Mouse (Mus musculus): ENCODE data around the gene Gm13078. TPM values are rescaled to one million over a fixed set of nuclear protein-coding genes. Genes with fewer than 3 reads are reported as not detected.

The Gm13078 gene
- total RNA-seq (2014; fragmentation: Nextera tagmentation), result not detected in 2 replicates
- not detected in 2 replicates for total RNA-seq (2017)
- not detected in 2 replicates for polyA plus RNA-seq (2012)

DNA sequence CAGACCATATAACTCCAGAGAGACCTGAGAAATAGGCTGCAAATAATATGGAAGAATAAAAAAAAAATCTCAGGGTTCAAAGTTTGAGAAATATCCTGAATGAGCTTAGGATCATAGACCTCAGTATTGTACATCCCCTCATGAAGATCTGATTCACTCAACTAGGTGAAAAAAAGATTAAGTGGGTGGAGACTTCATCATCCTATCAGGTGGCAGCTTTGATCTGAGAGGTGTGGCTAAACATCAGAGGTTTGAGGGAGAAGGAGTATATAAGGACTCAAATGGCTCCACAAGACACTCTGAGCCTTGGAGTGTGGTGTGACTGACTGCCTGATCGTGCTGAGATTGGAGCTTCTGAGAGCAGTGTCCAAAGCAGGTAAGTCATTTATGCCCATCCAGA is at the start of gene Gm13078:
Gm13078 (plus strand) TSS at position 301 of the 400 bp plus-strand sequence.
- H3K4me3 ChIP-seq (ENCODE audit: low read depth, low read length), result no peak within 1 kb of the TSS
- peaks cover 2% of the 10 kb centered on the region; the same call in 1 of the 2 replicates for H3K9me3 ChIP-seq (replicated peaks)
- no peaks in the 10 kb centered on the region for H3K36me3 ChIP-seq (replicated peaks)
- H3K4me1 ChIP-seq (ENCODE audit: insufficient read depth, low read depth, low read length), result no peaks in the 10 kb centered on the region
- ATAC-seq (ENCODE audit: extremely low read depth, insufficient number of reproducible peaks, low FRiP score, poor library complexity, severe bottlenecking) (no peak), DNase-seq (ENCODE audit: low spot score) (no peak)
- TF ChIP-seq GATA2 (IDR thresholded peaks at IDR 0.05; ENCODE audit: borderline replicate concordance, low read depth, low read length), result no peak
- TF ChIP-seq CTCF (IDR thresholded peaks at IDR 0.05; ENCODE audit: low read depth, low read length), result no peak
- TF ChIP-seq GATA1 (IDR thresholded peaks at IDR 0.05; ENCODE audit: borderline replicate concordance, low read length), result no peak
- TF ChIP-seq TAL1 (conservative IDR thresholded peaks at IDR 0.05; ENCODE audit: low read depth, low read length), result no peak
- H3K27me3 ChIP-seq (ENCODE audit: insufficient read depth, low read length), result no peaks in the 10 kb centered on the region

DNA sequence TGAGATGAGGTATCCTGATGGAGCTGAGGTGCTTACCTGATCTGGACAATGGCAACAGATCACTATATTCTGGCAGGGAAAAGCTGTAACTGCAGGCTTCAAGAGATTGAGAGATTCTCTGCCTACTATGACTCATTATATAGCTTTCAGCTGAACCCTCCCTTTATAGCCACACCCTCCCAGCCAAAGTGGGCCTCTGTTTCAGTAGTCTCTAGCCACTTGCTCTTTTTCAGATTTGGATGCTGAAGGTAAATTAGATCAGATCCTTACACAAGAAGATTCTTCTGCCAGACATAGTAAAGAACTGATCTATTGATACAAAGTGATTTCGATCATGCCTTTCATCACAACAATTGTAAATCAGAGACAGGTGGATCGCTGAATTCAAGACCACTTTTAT is 16.6 kb upstream of the Gm13078 start, which contains the start of gene Gm13089:
Gm13089 (minus strand) TSS at position 101 of the 400 bp plus-strand sequence.
- H3K4me3 ChIP-seq (ENCODE audit: low read depth, low read length), result no peak within 1 kb of the TSS
- DNase-seq (ENCODE audit: low spot score), result no peak
- H3K27me3 ChIP-seq (ENCODE audit: insufficient read depth, low read length), result no peaks in the 10 kb centered on the region
- TF ChIP-seq CTCF (IDR thresholded peaks at IDR 0.05; ENCODE audit: low read depth, low read length), result no peak
- no peak for TF ChIP-seq TAL1 (conservative IDR thresholded peaks at IDR 0.05; ENCODE audit: low read depth, low read length)
- no peak for TF ChIP-seq GATA2 (IDR thresholded peaks at IDR 0.05; ENCODE audit: borderline replicate concordance, low read depth, low read length)
- TF ChIP-seq POLR2AphosphoS5 (IDR thresholded peaks at IDR 0.05; ENCODE audit: insufficient replicate concordance, low read depth, low read length), result no peak
- no peak for TF ChIP-seq GATA1 (IDR thresholded peaks at IDR 0.05; ENCODE audit: borderline replicate concordance, low read length)
- ATAC-seq (ENCODE audit: extremely low read depth, insufficient number of reproducible peaks, low FRiP score, poor library complexity, severe bottlenecking), result no peak
- H3K4me1 ChIP-seq (ENCODE audit: insufficient read depth, low read depth, low read length), result no peaks in the 10 kb centered on the region
- H3K9me3 ChIP-seq (replicated peaks), result peaks cover 6% of the 10 kb centered on the region
- no peaks in the 10 kb centered on the region for H3K36me3 ChIP-seq (replicated peaks)

Other genes starting within 250 kb of the Gm13078 start
- not detected in 2 replicates for gene Gm13043, start 208.1 kb upstream of the Gm13078 start, total RNA-seq (2014; fragmentation: Nextera tagmentation)
- gene Gm13043, start 208.1 kb upstream of the Gm13078 start, total RNA-seq (2017), result not detected in 2 replicates
- gene Gm13043, start 208.1 kb upstream of the Gm13078 start, polyA plus RNA-seq (2012), result not detected in 2 replicates
- gene Gm13040, start 183.5 kb upstream of the Gm13078 start, total RNA-seq (2014; fragmentation: Nextera tagmentation), result not detected in 2 replicates
- 0.12 TPM in 1 of 2 replicates, not detected in the other for gene Gm13040, start 183.5 kb upstream of the Gm13078 start, total RNA-seq (2017)
- not detected in 2 replicates for gene Gm13040, start 183.5 kb upstream of the Gm13078 start, polyA plus RNA-seq (2012)
- not detected in 2 replicates for gene BC080695, start 167.8 kb upstream of the Gm13078 start, total RNA-seq (2014; fragmentation: Nextera tagmentation)
- gene BC080695, start 167.8 kb upstream of the Gm13078 start, total RNA-seq (2017), result not detected in 2 replicates
- not detected in 2 replicates for gene BC080695, start 167.8 kb upstream of the Gm13078 start, polyA plus RNA-seq (2012)
- gene Gm13057, start 167.7 kb upstream of the Gm13078 start, total RNA-seq (2014; fragmentation: Nextera tagmentation), result not detected in 2 replicates
- gene Gm13057, start 167.7 kb upstream of the Gm13078 start, total RNA-seq (2017), result not detected in 2 replicates
- not detected in 2 replicates for gene Gm13057, start 167.7 kb upstream of the Gm13078 start, polyA plus RNA-seq (2012)
- gene Gm13083, start 104.5 kb upstream of the Gm13078 start, total RNA-seq (2014; fragmentation: Nextera tagmentation), result not detected in 2 replicates
- gene Gm13083, start 104.5 kb upstream of the Gm13078 start, total RNA-seq (2017), result 0.11 and 0.12 TPM in 2 replicates
- gene Gm13083, start 104.5 kb upstream of the Gm13078 start, polyA plus RNA-seq (2012), result not detected in 2 replicates
- not detected in 2 replicates for gene Gm13088, start 62.2 kb upstream of the Gm13078 start, total RNA-seq (2014; fragmentation: Nextera tagmentation)
- 0.16 TPM in 1 of 2 replicates, not detected in the other for gene Gm13088, start 62.2 kb upstream of the Gm13078 start, total RNA-seq (2017)
- gene Gm13088, start 62.2 kb upstream of the Gm13078 start, polyA plus RNA-seq (2012), result not detected in 2 replicates
- gene Gm13089, start 16.7 kb upstream of the Gm13078 start, total RNA-seq (2014; fragmentation: Nextera tagmentation), result not detected in 2 replicates
- 0.06 TPM in 1 of 2 replicates, not detected in the other for gene Gm13089, start 16.7 kb upstream of the Gm13078 start, total RNA-seq (2017)
- gene Gm13089, start 16.7 kb upstream of the Gm13078 start, polyA plus RNA-seq (2012), result not detected in 2 replicates
- gene Gm13023, start 69.9 kb downstream of the Gm13078 start, total RNA-seq (2014; fragmentation: Nextera tagmentation), result not detected in 2 replicates
- 0.22 TPM in 1 of 2 replicates, not detected in the other for gene Gm13023, start 69.9 kb downstream of the Gm13078 start, total RNA-seq (2017)
- not detected in 2 replicates for gene Gm13023, start 69.9 kb downstream of the Gm13078 start, polyA plus RNA-seq (2012)
- gene Gm13084, start 96.6 kb downstream of the Gm13078 start, total RNA-seq (2014; fragmentation: Nextera tagmentation), result not detected in 2 replicates
- 0.27 and 0.41 TPM in 2 replicates for gene Gm13084, start 96.6 kb downstream of the Gm13078 start, total RNA-seq (2017)
- not detected in 2 replicates for gene Gm13084, start 96.6 kb downstream of the Gm13078 start, polyA plus RNA-seq (2012)
- gene Gm13103, start 127.0 kb downstream of the Gm13078 start, total RNA-seq (2014; fragmentation: Nextera tagmentation), result not detected in 2 replicates
- not detected in 2 replicates for gene Gm13103, start 127.0 kb downstream of the Gm13078 start, total RNA-seq (2017)
- not detected in 2 replicates for gene Gm13103, start 127.0 kb downstream of the Gm13078 start, polyA plus RNA-seq (2012)
- not detected in 2 replicates for gene Pramef6, start 180.9 kb downstream of the Gm13078 start, total RNA-seq (2014; fragmentation: Nextera tagmentation)
- gene Pramef6, start 180.9 kb downstream of the Gm13078 start, total RNA-seq (2017), result 0.16 and 0.17 TPM in 2 replicates
- gene Pramef6, start 180.9 kb downstream of the Gm13078 start, polyA plus RNA-seq (2012), result not detected in 2 replicates
- not detected in 2 replicates for gene Pramef25, start 231.6 kb downstream of the Gm13078 start, total RNA-seq (2014; fragmentation: Nextera tagmentation)
- 0.17 TPM in 1 of 2 replicates, not detected in the other for gene Pramef25, start 231.6 kb downstream of the Gm13078 start, total RNA-seq (2017)
- gene Pramef25, start 231.6 kb downstream of the Gm13078 start, polyA plus RNA-seq (2012), result not detected in 2 replicates
- gene Gm13101, start 247.5 kb downstream of the Gm13078 start, total RNA-seq (2014; fragmentation: Nextera tagmentation), result not detected in 2 replicates
- gene Gm13101, start 247.5 kb downstream of the Gm13078 start, total RNA-seq (2017), result not detected in 2 replicates
- gene Gm13101, start 247.5 kb downstream of the Gm13078 start, polyA plus RNA-seq (2012), result not detected in 2 replicates

Measured in G1E (cell line).